Mouse (Mus musculus): ENCODE measurements around the gene D430041D05Rik. TPM values are rescaled to one million over a fixed set of nuclear protein-coding genes. Genes with fewer than 3 reads are reported as not detected.

D430041D05Rik gene
- polyA plus RNA-seq, 1 experiment from 2014 or later, result not detected

- in situ Hi-C loops (cut with MboI; ENCODE audit: low pct_unique_long_range_greater_than_20kb), result no loop called here
- peaks cover 5% of the 10 kb centered on the region for H3K27me3 ChIP-seq
- ChIA-PET CTCF (no interaction called here), POLR2A (no interaction called here)
- ATAC-seq (no peak), DNase-seq (ENCODE audit: low read depth, low spot score) (no peak)
- TF ChIP-seq CTCF (IDR thresholded peaks at IDR 0.05), result no peak
These were observed 218.2 kb downstream of the D430041D05Rik start for GRCm38 (mm10) chr2:104192401-104193141.

GRCm38 (mm10) chr2:104191723-104192122 is 219.1 kb downstream of the D430041D05Rik start:
- CTCF ChIA-PET, result no interaction called here
- in situ Hi-C loops (cut with MboI; ENCODE audit: low pct_unique_long_range_greater_than_20kb), result no loop called here
- H3K27me3 ChIP-seq, result no peaks in the 10 kb centered on the region
- no peak for DNase-seq (ENCODE audit: low read depth, low spot score)
- no peak for TF ChIP-seq CTCF (IDR thresholded peaks at IDR 0.05)
- POLR2A ChIA-PET, result no interaction called here
- no peak for ATAC-seq

GRCm38 (mm10) chr2:104188859-104189258 is 222.0 kb downstream of the D430041D05Rik start:
- in situ Hi-C loops (cut with MboI; ENCODE audit: low pct_unique_long_range_greater_than_20kb), result no loop called here
- POLR2A ChIA-PET, result no interaction called here
- TF ChIP-seq CTCF (IDR thresholded peaks at IDR 0.05), result no peak
- DNase-seq (ENCODE audit: low read depth, low spot score), result peak; percentile 13
- H3K27me3 ChIP-seq, result no peaks in the 10 kb centered on the region
- CTCF ChIA-PET, result no interaction called here
- ATAC-seq, result no peak

GRCm38 (mm10) chr2:104187073-104187472 is 223.7 kb downstream of the D430041D05Rik start:
- DNase-seq (ENCODE audit: low read depth, low spot score) (no peak), ATAC-seq (no peak)
- CTCF ChIA-PET, result no interaction called here
- no peak for TF ChIP-seq CTCF (IDR thresholded peaks at IDR 0.05)
- in situ Hi-C loops (cut with MboI; ENCODE audit: low pct_unique_long_range_greater_than_20kb), result no loop called here
- H3K27me3 ChIP-seq, result no peaks in the 10 kb centered on the region
- POLR2A ChIA-PET, result no interaction called here

- TF ChIP-seq CTCF (IDR thresholded peaks at IDR 0.05), result no peak
- ChIA-PET CTCF (no interaction called here), POLR2A (no interaction called here)
- DNase-seq (ENCODE audit: low read depth, low spot score) (no peak), ATAC-seq (no peak)
- in situ Hi-C loops (cut with MboI; ENCODE audit: low pct_unique_long_range_greater_than_20kb), result no loop called here
- no peaks in the 10 kb centered on the region for H3K27me3 ChIP-seq
These were observed 225.2 kb downstream of the D430041D05Rik start for GRCm38 (mm10) chr2:104185616-104186015.

- in situ Hi-C loops (cut with MboI; ENCODE audit: low pct_unique_long_range_greater_than_20kb), result no loop called here
- no peak for TF ChIP-seq CTCF (IDR thresholded peaks at IDR 0.05)
- no peaks in the 10 kb centered on the region for H3K27me3 ChIP-seq
- no peak for DNase-seq (ENCODE audit: low read depth, low spot score)
- no peak for ATAC-seq
- POLR2A ChIA-PET, result no interaction called here
- CTCF ChIA-PET, result interaction anchor here (0.9 kb wide), 1 partner anchor 16 kb away, joined by 3 read pairs; no protein-coding TSS in a partner anchor
These were observed 226.5 kb downstream of the D430041D05Rik start for GRCm38 (mm10) chr2:104184296-104184695.

GRCm38 (mm10) chr2:104183246-104183845 is 227.5 kb downstream of the D430041D05Rik start:
- CTCF ChIA-PET, result no interaction called here
- ATAC-seq, result no peak
- TF ChIP-seq CTCF (IDR thresholded peaks at IDR 0.05), result no peak
- no peaks in the 10 kb centered on the region for H3K27me3 ChIP-seq
- DNase-seq (ENCODE audit: low read depth, low spot score), result no peak
- POLR2A ChIA-PET, result no interaction called here
- in situ Hi-C loops (cut with MboI; ENCODE audit: low pct_unique_long_range_greater_than_20kb), result no loop called here

GRCm38 (mm10) chr2:104179636-104180035 is 231.2 kb downstream of the D430041D05Rik start:
- POLR2A ChIA-PET, result no interaction called here
- H3K27me3 ChIP-seq, result no peaks in the 10 kb centered on the region
- in situ Hi-C loops (cut with MboI; ENCODE audit: low pct_unique_long_range_greater_than_20kb), result no loop called here

GRCm38 (mm10) chr2:104178251-104178650 is 232.6 kb downstream of the D430041D05Rik start:
- ChIA-PET POLR2A (no interaction called here), CTCF (no interaction called here)
- no peaks in the 10 kb centered on the region for H3K27me3 ChIP-seq
- ATAC-seq (no peak), DNase-seq (ENCODE audit: low read depth, low spot score) (no peak)
- no peak for TF ChIP-seq CTCF (IDR thresholded peaks at IDR 0.05)
- in situ Hi-C loops (cut with MboI; ENCODE audit: low pct_unique_long_range_greater_than_20kb), result no loop called here

More at GRCm38 (mm10) chr2:104179636-104180035, 231.2 kb downstream of the D430041D05Rik start:
- ATAC-seq, result no peak
- CTCF ChIA-PET, result no interaction called here
- no peak for TF ChIP-seq CTCF (IDR thresholded peaks at IDR 0.05)
- no peak for DNase-seq (ENCODE audit: low read depth, low spot score)

GRCm38 (mm10) chr2:104176979-104177704 is 233.7 kb downstream of the D430041D05Rik start:
- ChIA-PET CTCF (interaction anchor here (2.2 kb wide), 1 partner anchor 9 kb away, joined by 9 read pairs; no protein-coding TSS in a partner anchor), POLR2A (no interaction called here)
- H3K27me3 ChIP-seq, result no peaks in the 10 kb centered on the region
- peak; percentile 51 for ATAC-seq
- TF ChIP-seq CTCF (IDR thresholded peaks at IDR 0.05), result no peak
- peak; percentile 20 for DNase-seq (ENCODE audit: low read depth, low spot score)
- in situ Hi-C loops (cut with MboI; ENCODE audit: low pct_unique_long_range_greater_than_20kb), result no loop called here
